Mouse (Mus musculus) cortical plate, adult 2 months (tissue): ENCODE results near the gene Rbm47.

ENCODE experiments used
- CTCF ChIP-seq: fragments of 200-500 bp; IDR thresholded peaks from 2 replicates; pipeline ENCODE4 v1.5.1; 2011; ENCODE audit warnings: mild to moderate bottlenecking, control low read depth, low read length; ENCODE audit not compliant: insufficient read depth; ENCODE audit errors: extremely low read depth
- POLR2A ChIP-seq: fragments of 200-500 bp; IDR thresholded peaks from 2 replicates; pipeline ENCODE4 v1.6.1; 2011; ENCODE audit warnings: mild to moderate bottlenecking, low read length, control low read depth; ENCODE audit not compliant: insufficient read depth; ENCODE audit errors: extremely low read depth

DNA sequence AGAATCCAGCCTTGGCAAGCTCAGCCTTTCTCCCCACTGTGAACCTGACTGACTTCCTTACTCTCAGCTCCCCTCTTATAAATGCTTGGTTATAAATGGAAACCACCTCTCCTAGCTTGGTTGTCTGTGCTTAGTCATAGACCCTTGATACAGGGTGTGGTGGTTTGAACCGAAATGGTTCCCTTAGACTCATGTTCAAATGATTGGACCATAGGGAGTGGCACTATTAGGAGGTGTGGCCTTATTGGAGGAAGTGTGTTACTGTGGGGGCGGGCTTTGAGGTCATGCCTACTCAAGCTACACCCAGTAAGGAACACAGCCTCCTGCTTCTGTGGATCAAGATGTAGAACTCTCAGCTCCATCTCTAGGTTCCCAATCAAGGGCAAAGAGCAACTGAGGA is 181.7 kb downstream of the Rbm47 start:
- TF ChIP-seq CTCF: no peak
- no peak for TF ChIP-seq POLR2A
